Mouse (Mus musculus): ENCODE measurements at regions not wholly inside any gene's neighbourhood (a gene's known extent, or its start where the extent isn't known, plus 50 kb on each side); places are given as distances from the start of the nearest gene placed in this dataset.

- no peaks in the 10 kb centered on the region for H3K36me3 ChIP-seq (ENCODE audit: insufficient read depth, low read length)
- DNase-seq (ENCODE audit: low spot score), result no peak
- no peaks in the 10 kb centered on the region for H3K4me1 ChIP-seq (ENCODE audit: insufficient read depth, low read length)
- H3K9me3 ChIP-seq (ENCODE audit: low read length), result no peaks in the 10 kb centered on the region
- ATAC-seq, result no peak
- TF ChIP-seq CTCF (IDR thresholded peaks at IDR 0.05; ENCODE audit: low read depth), result no peak
- H3K27me3 ChIP-seq (ENCODE audit: insufficient read depth, low read length), result no peaks in the 10 kb centered on the region
- no peak overlapping the region for H3K4me2 ChIP-seq (ENCODE audit: low read depth, low read length)
- whole genome bisulfite sequencing, result 76% methylated on average over 9 of the region's 9 CpGs
- H3K27ac ChIP-seq, result no peak overlapping the region
- H3K4me3 ChIP-seq (ENCODE audit: low read length), result no peak overlapping the region
- H3K9ac ChIP-seq (replicated peaks; ENCODE audit: low read length), result no peak overlapping the region
These were observed 463.1 kb downstream of the Insc start for GRCm38 (mm10) chr7:115206479-115207134.

DNA sequence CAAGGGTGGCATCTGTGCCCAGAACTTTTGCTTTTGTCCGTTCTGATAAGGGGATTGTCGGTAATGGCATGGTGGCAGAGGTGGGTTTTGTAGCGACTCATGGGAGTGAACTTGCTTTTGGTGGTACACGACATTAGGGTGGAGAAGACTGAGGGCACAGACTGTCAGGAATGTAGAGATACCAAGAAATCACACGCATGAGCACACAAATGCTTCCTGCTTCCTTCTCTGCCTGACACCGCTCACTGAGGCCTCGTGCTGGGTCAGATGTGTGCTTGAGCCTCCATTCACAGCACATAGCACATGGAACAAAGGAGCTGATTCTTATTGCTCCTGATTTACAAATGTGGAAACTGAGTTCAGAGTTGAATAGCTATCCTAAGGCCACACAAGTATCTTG lies 465.3 kb downstream of the Insc start:
- Histone ChIP-seq H3K27me3 (ENCODE audit: insufficient read depth, low read length) (no peaks in the 10 kb centered on the region), H3K4me2 (ENCODE audit: low read depth, low read length) (no peak overlapping the region), H3K27ac (no peak overlapping the region), H3K36me3 (ENCODE audit: insufficient read depth, low read length) (no peaks in the 10 kb centered on the region), H3K4me3 (ENCODE audit: low read length) (no peak overlapping the region), H3K9ac (replicated peaks; ENCODE audit: low read length) (no peak overlapping the region), H3K9me3 (ENCODE audit: low read length) (no peaks in the 10 kb centered on the region), H3K4me1 (ENCODE audit: insufficient read depth, low read length) (no peaks in the 10 kb centered on the region)
- TF ChIP-seq CTCF (IDR thresholded peaks at IDR 0.05; ENCODE audit: low read depth), result no peak
- WGBS, result 60% methylated on average over 7 of the region's 7 CpGs
- DNase-seq (ENCODE audit: low spot score) (no peak), ATAC-seq (no peak)

DNA sequence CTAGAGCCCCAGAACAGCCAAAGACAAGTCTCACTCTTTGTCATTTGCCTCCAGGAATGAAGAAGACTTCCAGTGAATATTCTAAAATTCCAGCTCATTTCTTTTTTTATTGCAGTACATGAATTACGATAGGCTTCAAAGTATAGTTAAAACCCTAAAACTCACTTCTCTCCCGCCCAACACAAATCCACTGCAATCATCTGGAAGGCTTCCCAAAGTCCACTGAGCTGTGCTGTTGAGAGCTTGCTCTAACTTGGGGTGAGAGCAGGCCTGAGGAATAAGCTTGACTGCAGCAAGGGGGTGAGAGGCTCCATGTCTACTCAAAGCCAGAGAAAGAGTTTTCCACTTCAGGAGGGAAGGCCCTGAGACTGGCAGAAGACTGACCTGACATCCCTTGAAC lies 466.5 kb downstream of the Insc start:
- H3K36me3 ChIP-seq (ENCODE audit: insufficient read depth, low read length), result no peaks in the 10 kb centered on the region
- H3K27ac ChIP-seq, result no peak overlapping the region
- no peak overlapping the region for H3K4me3 ChIP-seq (ENCODE audit: low read length)
- H3K4me1 ChIP-seq (ENCODE audit: insufficient read depth, low read length), result no peaks in the 10 kb centered on the region
- no peaks in the 10 kb centered on the region for H3K27me3 ChIP-seq (ENCODE audit: insufficient read depth, low read length)
- no peak overlapping the region for H3K4me2 ChIP-seq (ENCODE audit: low read depth, low read length)
- TF ChIP-seq CTCF (IDR thresholded peaks at IDR 0.05; ENCODE audit: low read depth), result no peak
- no peak for ATAC-seq
- 86% methylated on average over 2 of the region's 2 CpGs for WGBS
- no peaks in the 10 kb centered on the region for H3K9me3 ChIP-seq (ENCODE audit: low read length)
- DNase-seq (ENCODE audit: low spot score), result no peak
- no peak overlapping the region for H3K9ac ChIP-seq (replicated peaks; ENCODE audit: low read length)

DNA sequence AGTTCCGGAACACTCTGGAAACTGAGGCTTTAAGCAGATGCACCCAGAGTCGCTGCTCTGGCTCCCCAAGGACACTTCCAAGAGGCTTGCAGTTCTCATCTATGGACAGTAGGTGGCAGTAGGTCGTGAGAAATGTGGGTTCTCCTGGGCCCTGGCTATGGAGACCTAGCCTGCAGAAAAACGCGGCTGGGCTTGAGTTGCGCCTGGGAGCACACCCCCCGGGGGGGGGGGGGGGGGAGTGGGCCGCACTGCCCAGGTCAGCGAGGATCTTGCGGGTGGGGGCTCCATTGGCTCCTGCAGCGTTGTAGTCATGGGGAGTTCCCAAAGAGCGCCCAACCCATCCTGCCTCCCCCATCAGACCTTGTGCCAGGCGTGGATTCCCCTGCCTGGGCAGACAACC lies 473.3 kb downstream of the Insc start:
- DNase-seq (ENCODE audit: low spot score) (peak; percentile 95), ATAC-seq (peak; percentile 93)
- Histone ChIP-seq H3K9ac (replicated peaks; ENCODE audit: low read length) (no peak overlapping the region), H3K27ac (no peak overlapping the region), H3K4me1 (ENCODE audit: insufficient read depth, low read length) (0 out of 2 replicates have a peak, but pooled peaks cover 3% of the 10 kb centered on the region), H3K4me3 (ENCODE audit: low read length) (peak overlapping the region; percentile 19; the same call in 1 of the 2 replicates), H3K9me3 (ENCODE audit: low read length) (no peaks in the 10 kb centered on the region), H3K27me3 (ENCODE audit: insufficient read depth, low read length) (no peaks in the 10 kb centered on the region), H3K4me2 (ENCODE audit: low read depth, low read length) (peak overlapping the region; percentile 52), H3K36me3 (ENCODE audit: insufficient read depth, low read length) (no peaks in the 10 kb centered on the region)
- TF ChIP-seq CTCF (IDR thresholded peaks at IDR 0.05; ENCODE audit: low read depth), result peak; percentile 93
- WGBS, result 2% methylated on average over 11 of the region's 13 CpGs

GRCm38 (mm10) chr7:115217255-115217654 lies 473.8 kb downstream of the Insc start:
- ATAC-seq, result peak; percentile 49

DNA sequence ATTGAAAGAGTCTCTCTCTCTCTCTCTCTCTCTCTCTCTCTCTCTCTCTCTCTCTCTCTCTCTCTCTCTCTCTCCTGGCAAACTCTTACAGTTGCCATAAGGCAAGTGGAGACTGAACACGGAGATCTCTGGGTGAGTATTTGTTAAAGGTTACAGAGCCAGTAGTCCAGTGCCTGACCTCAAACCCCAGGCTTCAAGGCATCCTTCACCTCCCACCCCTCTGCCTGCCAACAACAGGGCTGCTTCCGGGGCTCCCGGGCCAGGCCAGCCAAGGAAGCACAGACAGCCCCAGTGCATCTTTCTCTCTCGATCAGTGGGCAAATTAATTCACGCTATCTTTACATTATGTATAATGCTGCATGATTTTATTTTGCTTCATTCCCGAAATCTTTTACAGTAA lies 474.2 kb downstream of the Insc start:
- 0 out of 2 replicates have a peak, but pooled peaks cover 3% of the 10 kb centered on the region for H3K4me1 ChIP-seq (ENCODE audit: insufficient read depth, low read length)
- WGBS, result 32% methylated on average over 6 of the region's 6 CpGs
- H3K27ac ChIP-seq, result no peak overlapping the region
- H3K9ac ChIP-seq (replicated peaks; ENCODE audit: low read length), result no peak overlapping the region
- DNase-seq (ENCODE audit: low spot score), result no peak
- no peak overlapping the region for H3K4me2 ChIP-seq (ENCODE audit: low read depth, low read length)
- H3K36me3 ChIP-seq (ENCODE audit: insufficient read depth, low read length), result no peaks in the 10 kb centered on the region
- TF ChIP-seq CTCF (IDR thresholded peaks at IDR 0.05; ENCODE audit: low read depth), result no peak
- H3K27me3 ChIP-seq (ENCODE audit: insufficient read depth, low read length), result no peaks in the 10 kb centered on the region
- ATAC-seq, result no peak
- no peaks in the 10 kb centered on the region for H3K9me3 ChIP-seq (ENCODE audit: low read length)
- no peak overlapping the region for H3K4me3 ChIP-seq (ENCODE audit: low read length)

More at GRCm38 (mm10) chr7:115217255-115217654, 473.8 kb downstream of the Insc start:
- DNase-seq (ENCODE audit: low spot score), result peak; percentile 23
- no peak for TF ChIP-seq CTCF (IDR thresholded peaks at IDR 0.05; ENCODE audit: low read depth)
- H3K9ac ChIP-seq (replicated peaks; ENCODE audit: low read length), result no peak overlapping the region
- H3K27ac ChIP-seq, result no peak overlapping the region
- H3K9me3 ChIP-seq (ENCODE audit: low read length), result no peaks in the 10 kb centered on the region
- 0 out of 2 replicates have a peak, but pooled peaks cover 3% of the 10 kb centered on the region for H3K4me1 ChIP-seq (ENCODE audit: insufficient read depth, low read length)
- H3K4me3 ChIP-seq (ENCODE audit: low read length), result peak overlapping the region; percentile 19; the same call in 1 of the 2 replicates
- no peaks in the 10 kb centered on the region for H3K36me3 ChIP-seq (ENCODE audit: insufficient read depth, low read length)
- WGBS, result 5% methylated on average over 5 of the region's 5 CpGs
- peak overlapping the region; percentile 52 for H3K4me2 ChIP-seq (ENCODE audit: low read depth, low read length)
- no peaks in the 10 kb centered on the region for H3K27me3 ChIP-seq (ENCODE audit: insufficient read depth, low read length)

DNA sequence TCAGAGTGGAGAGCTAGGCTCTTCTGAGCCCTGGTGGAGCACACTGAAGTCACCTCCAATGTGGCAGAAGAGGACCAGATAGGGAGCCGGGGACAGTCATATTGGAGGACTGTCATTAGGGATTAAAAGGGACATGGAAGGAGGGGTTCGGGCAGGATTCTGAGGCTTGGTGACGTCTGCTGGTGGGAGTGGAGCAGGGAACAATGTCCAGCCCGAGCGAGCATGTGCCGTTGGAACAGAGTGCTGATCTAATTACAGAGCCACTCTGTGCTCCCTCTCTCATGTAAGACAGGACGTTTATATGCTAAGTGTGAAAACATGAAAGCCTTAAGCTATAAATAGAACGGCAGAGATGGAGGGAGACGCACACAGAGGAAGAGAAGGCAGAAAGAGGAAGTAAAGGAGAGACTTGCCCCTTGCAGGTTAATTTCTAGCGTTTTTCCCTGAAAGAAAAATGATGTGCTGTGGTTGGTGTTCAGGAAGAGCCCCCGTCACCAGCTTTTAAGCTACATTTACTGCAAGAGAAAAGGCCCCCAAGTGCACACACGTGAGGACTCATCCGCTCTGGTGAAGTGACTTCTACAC lies 475.2 kb downstream of the Insc start:
- Histone ChIP-seq H3K27ac (no peak overlapping the region), H3K4me2 (ENCODE audit: low read depth, low read length) (peak overlapping the region; percentile 14; the same call in 1 of the 2 replicates), H3K36me3 (ENCODE audit: insufficient read depth, low read length) (no peaks in the 10 kb centered on the region), H3K9ac (replicated peaks; ENCODE audit: low read length) (no peak overlapping the region), H3K4me3 (ENCODE audit: low read length) (no peak overlapping the region), H3K27me3 (ENCODE audit: insufficient read depth, low read length) (no peaks in the 10 kb centered on the region), H3K4me1 (ENCODE audit: insufficient read depth, low read length) (0 out of 2 replicates have a peak, but pooled peaks cover 3% of the 10 kb centered on the region), H3K9me3 (ENCODE audit: low read length) (no peaks in the 10 kb centered on the region)
- WGBS, result 33% methylated on average over 13 of the region's 13 CpGs
- no peak for ATAC-seq
- DNase-seq (ENCODE audit: low spot score), result peak; percentile 35
- TF ChIP-seq CTCF (IDR thresholded peaks at IDR 0.05; ENCODE audit: low read depth), result peak; percentile 7; the same call in 1 of the 2 replicates

Measured in hindbrain, postnatal 0 days (tissue).